Mouse (Mus musculus): ENCODE data around the gene Slc3a1. TPM values are rescaled to one million over a fixed set of nuclear protein-coding genes. Genes with fewer than 3 reads are reported as not detected.
A peak's percentile ranks its signal among the peaks of the same experiment; 100 is the strongest.

Slc3a1 gene
- polyA plus RNA-seq, 1 experiment from 2014 or later = 0.16 TPM

DNA sequence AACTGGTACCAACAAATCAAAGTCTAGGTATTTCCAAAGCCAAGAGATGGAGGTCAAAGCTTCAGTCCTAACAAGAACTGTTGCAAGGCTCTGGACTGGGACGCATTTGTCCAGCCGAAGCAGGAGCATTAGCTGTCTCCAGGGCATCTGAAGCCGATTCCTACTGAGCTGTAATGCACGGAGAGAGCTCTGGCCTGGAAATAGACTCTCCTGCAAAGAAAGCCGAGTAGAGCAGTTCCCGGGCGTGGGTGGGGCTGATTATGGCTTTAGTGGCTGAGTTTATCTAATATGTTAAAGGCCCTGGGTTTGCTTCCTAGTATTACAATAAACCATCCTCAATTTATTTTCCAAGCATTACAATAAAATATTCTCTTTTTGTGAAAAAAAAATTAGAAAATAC lies 45.0 kb downstream of the Slc3a1 start:
- WGBS = 82% methylated on average over 7 of the region's 7 CpGs
- H3K27ac ChIP-seq (ENCODE audit: low read length) = no peak overlapping the region
- DNase-seq (ENCODE audit: low spot score) = no peak
- H3K36me3 ChIP-seq (ENCODE audit: insufficient read depth, low read length) = no peaks in the 10 kb centered on the region
- no peak overlapping the region for H3K4me2 ChIP-seq (replicated peaks; ENCODE audit: low read depth, low read length)
- no peak overlapping the region for H3K9ac ChIP-seq (replicated peaks; ENCODE audit: low read depth)
- no peaks in the 10 kb centered on the region for H3K27me3 ChIP-seq (replicated peaks; ENCODE audit: insufficient read depth, low read length)
- no peak for ATAC-seq
- no peaks in the 10 kb centered on the region for H3K4me1 ChIP-seq (ENCODE audit: insufficient read depth, low read depth, low read length)
- H3K9me3 ChIP-seq (ENCODE audit: low read length) = no peaks in the 10 kb centered on the region
- no peak overlapping the region for H3K4me3 ChIP-seq (ENCODE audit: low read depth, low read length)
- TF ChIP-seq CTCF (IDR thresholded peaks at IDR 0.05) = no peak
- TF ChIP-seq EP300 (IDR thresholded peaks at IDR 0.05) = no peak

- no peak for ATAC-seq
- no peaks in the 10 kb centered on the region for H3K36me3 ChIP-seq (ENCODE audit: insufficient read depth, low read length)
These were observed 45.9 kb downstream of the Slc3a1 start for GRCm38 (mm10) chr17:85074083-85074482.

GRCm38 (mm10) chr17:85079276-85079675 lies 51.1 kb downstream of the Slc3a1 start:
- no peak overlapping the region for H3K27ac ChIP-seq (ENCODE audit: low read length)
- TF ChIP-seq EP300 (IDR thresholded peaks at IDR 0.05) = no peak
- TF ChIP-seq CTCF (IDR thresholded peaks at IDR 0.05) = no peak
- no peaks in the 10 kb centered on the region for H3K4me1 ChIP-seq (ENCODE audit: insufficient read depth, low read depth, low read length)
- H3K36me3 ChIP-seq (ENCODE audit: insufficient read depth, low read length) = no peaks in the 10 kb centered on the region
- H3K9me3 ChIP-seq (ENCODE audit: low read length) = no peaks in the 10 kb centered on the region
- no peak overlapping the region for H3K4me2 ChIP-seq (replicated peaks; ENCODE audit: low read depth, low read length)
- DNase-seq (ENCODE audit: low spot score) = no peak
- H3K9ac ChIP-seq (replicated peaks; ENCODE audit: low read depth) = no peak overlapping the region
- WGBS = 90% methylated on average over 3 of the region's 3 CpGs
- H3K27me3 ChIP-seq (replicated peaks; ENCODE audit: insufficient read depth, low read length) = no peaks in the 10 kb centered on the region
- ATAC-seq = no peak
- no peak overlapping the region for H3K4me3 ChIP-seq (ENCODE audit: low read depth, low read length)

More at GRCm38 (mm10) chr17:85074083-85074482, 45.9 kb downstream of the Slc3a1 start:
- TF ChIP-seq CTCF (IDR thresholded peaks at IDR 0.05) = no peak
- TF ChIP-seq EP300 (IDR thresholded peaks at IDR 0.05) = no peak
- Histone ChIP-seq H3K27ac (ENCODE audit: low read length) (no peak overlapping the region), H3K9ac (replicated peaks; ENCODE audit: low read depth) (no peak overlapping the region), H3K9me3 (ENCODE audit: low read length) (no peaks in the 10 kb centered on the region), H3K27me3 (replicated peaks; ENCODE audit: insufficient read depth, low read length) (no peaks in the 10 kb centered on the region), H3K4me2 (replicated peaks; ENCODE audit: low read depth, low read length) (no peak overlapping the region), H3K4me1 (ENCODE audit: insufficient read depth, low read depth, low read length) (no peaks in the 10 kb centered on the region), H3K4me3 (ENCODE audit: low read depth, low read length) (no peak overlapping the region)
- DNase-seq (ENCODE audit: low spot score) = no peak
- 93% methylated on average over 4 of the region's 4 CpGs for WGBS

- no peak overlapping the region for H3K4me3 ChIP-seq (ENCODE audit: low read depth, low read length)
- no peak overlapping the region for H3K27ac ChIP-seq (ENCODE audit: low read length)
- H3K4me1 ChIP-seq (ENCODE audit: insufficient read depth, low read depth, low read length) = no peaks in the 10 kb centered on the region
- H3K36me3 ChIP-seq (ENCODE audit: insufficient read depth, low read length) = no peaks in the 10 kb centered on the region
- DNase-seq (ENCODE audit: low spot score) (no peak), ATAC-seq (no peak)
- TF ChIP-seq CTCF (IDR thresholded peaks at IDR 0.05) (no peak), EP300 (IDR thresholded peaks at IDR 0.05) (no peak)
- no peak overlapping the region for H3K9ac ChIP-seq (replicated peaks; ENCODE audit: low read depth)
- WGBS = 91% methylated on average over 11 of the region's 11 CpGs
- H3K9me3 ChIP-seq (ENCODE audit: low read length) = no peaks in the 10 kb centered on the region
- H3K27me3 ChIP-seq (replicated peaks; ENCODE audit: insufficient read depth, low read length) = no peaks in the 10 kb centered on the region
- H3K4me2 ChIP-seq (replicated peaks; ENCODE audit: low read depth, low read length) = no peak overlapping the region
These were observed 52.6 kb downstream of the Slc3a1 start for GRCm38 (mm10) chr17:85080781-85081180.

GRCm38 (mm10) chr17:85085335-85085734 lies 57.2 kb downstream of the Slc3a1 start:
- H3K4me2 ChIP-seq (replicated peaks; ENCODE audit: low read depth, low read length) = no peak overlapping the region
- H3K9me3 ChIP-seq (ENCODE audit: low read length) = no peaks in the 10 kb centered on the region
- DNase-seq (ENCODE audit: low spot score) (no peak), ATAC-seq (no peak)
- no peak overlapping the region for H3K9ac ChIP-seq (replicated peaks; ENCODE audit: low read depth)
- no peaks in the 10 kb centered on the region for H3K4me1 ChIP-seq (ENCODE audit: insufficient read depth, low read depth, low read length)
- no peaks in the 10 kb centered on the region for H3K27me3 ChIP-seq (replicated peaks; ENCODE audit: insufficient read depth, low read length)
- H3K4me3 ChIP-seq (ENCODE audit: low read depth, low read length) = no peak overlapping the region
- no peaks in the 10 kb centered on the region for H3K36me3 ChIP-seq (ENCODE audit: insufficient read depth, low read length)
- no peak overlapping the region for H3K27ac ChIP-seq (ENCODE audit: low read length)
- no peak for TF ChIP-seq EP300 (IDR thresholded peaks at IDR 0.05)
- TF ChIP-seq CTCF (IDR thresholded peaks at IDR 0.05) = no peak
- 84% methylated on average over 2 of the region's 2 CpGs for WGBS

- H3K4me3 ChIP-seq (ENCODE audit: low read depth, low read length) = no peak overlapping the region
- H3K36me3 ChIP-seq (ENCODE audit: insufficient read depth, low read length) = no peaks in the 10 kb centered on the region
- no peak for TF ChIP-seq CTCF (IDR thresholded peaks at IDR 0.05)
- TF ChIP-seq EP300 (IDR thresholded peaks at IDR 0.05) = no peak
- 86% methylated on average over 1 of the region's 1 CpGs for WGBS
- H3K4me1 ChIP-seq (ENCODE audit: insufficient read depth, low read depth, low read length) = no peaks in the 10 kb centered on the region
- DNase-seq (ENCODE audit: low spot score) (peak; percentile 33), ATAC-seq (no peak)
- H3K9ac ChIP-seq (replicated peaks; ENCODE audit: low read depth) = no peak overlapping the region
- H3K9me3 ChIP-seq (ENCODE audit: low read length) = no peaks in the 10 kb centered on the region
- H3K4me2 ChIP-seq (replicated peaks; ENCODE audit: low read depth, low read length) = no peak overlapping the region
- no peak overlapping the region for H3K27ac ChIP-seq (ENCODE audit: low read length)
- H3K27me3 ChIP-seq (replicated peaks; ENCODE audit: insufficient read depth, low read length) = no peaks in the 10 kb centered on the region
These were observed 58.3 kb downstream of the Slc3a1 start for GRCm38 (mm10) chr17:85086501-85086900.

DNA sequence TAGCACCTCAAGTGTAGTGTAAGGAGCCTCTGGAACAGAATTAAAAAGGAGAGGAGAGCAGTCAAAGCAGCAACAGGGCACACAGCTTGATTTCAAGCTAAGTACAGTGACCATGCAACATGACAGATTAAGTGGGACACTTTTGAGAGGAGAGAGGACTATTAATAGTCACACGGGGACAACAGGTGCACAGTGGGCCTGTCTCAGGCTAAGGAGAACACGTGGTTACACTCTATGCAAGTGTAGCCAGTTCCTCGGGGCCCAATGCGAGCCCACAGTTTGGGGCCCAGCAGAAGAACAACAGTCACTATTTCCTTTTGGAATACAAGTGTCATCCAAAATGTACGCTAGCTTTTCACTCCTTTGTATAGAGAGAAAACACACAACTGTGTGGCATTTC lies 59.4 kb downstream of the Slc3a1 start:
- TF ChIP-seq CTCF (IDR thresholded peaks at IDR 0.05) = no peak
- TF ChIP-seq EP300 (IDR thresholded peaks at IDR 0.05) = no peak
- Histone ChIP-seq H3K4me2 (replicated peaks; ENCODE audit: low read depth, low read length) (no peak overlapping the region), H3K9me3 (ENCODE audit: low read length) (no peaks in the 10 kb centered on the region), H3K27ac (ENCODE audit: low read length) (no peak overlapping the region), H3K4me1 (ENCODE audit: insufficient read depth, low read depth, low read length) (no peaks in the 10 kb centered on the region), H3K4me3 (ENCODE audit: low read depth, low read length) (no peak overlapping the region), H3K9ac (replicated peaks; ENCODE audit: low read depth) (no peak overlapping the region), H3K27me3 (replicated peaks; ENCODE audit: insufficient read depth, low read length) (no peaks in the 10 kb centered on the region), H3K36me3 (ENCODE audit: insufficient read depth, low read length) (no peaks in the 10 kb centered on the region)
- 81% methylated on average over 5 of the region's 5 CpGs for WGBS
- DNase-seq (ENCODE audit: low spot score) (no peak), ATAC-seq (no peak)
